Comparison of ENCODE assay signal across 22 mouse cellular contexts in genomic region chr4:31462456-31462855, GRCm38 (mm10).
DNase-seq lines count a peak whose midpoint lies in the region; ATAC-seq and TF ChIP-seq lines count a peak whose summit lies in the region.
"Had no signal": no experiment of that assay in that cellular context is flagged by ENCODE, and none has a peak within 500 bp of the region (broad histone marks: within the 10 kb centered on the region; RNA-seq: fewer than 3 reads in every experiment).

No protein-coding gene starts in this region.

- TF ChIP-seq CTCF in hindbrain, postnatal 0 days (IDR thresholded peaks at IDR 0.05; ENCODE audit: low read depth), result no peak
- TF ChIP-seq CTCF in midbrain, postnatal 0 days (IDR thresholded peaks at IDR 0.05), result no peak
- no peak for TF ChIP-seq CTCF in brain, embryonic 14.5 days (IDR thresholded peaks at IDR 0.05; ENCODE audit: borderline replicate concordance, extremely low read depth, insufficient read depth, insufficient read length)

- H3K4me3 ChIP-seq in forebrain, embryonic 15.5 days, result no peak overlapping the region
- no peak overlapping the region for H3K4me3 ChIP-seq in forebrain, embryonic 11.5 days (ENCODE audit: low read depth, low read length)
- no peak overlapping the region for H3K4me3 ChIP-seq in hindbrain, postnatal 0 days (ENCODE audit: low read length)
- H3K4me3 ChIP-seq in hindbrain, embryonic 13.5 days, result no peak overlapping the region
- H3K4me3 ChIP-seq in midbrain, embryonic 15.5 days, result no peak overlapping the region
- H3K4me3 ChIP-seq in midbrain, postnatal 0 days (ENCODE audit: low read depth, low read length), result no peak overlapping the region
- H3K4me3 ChIP-seq: embryonic facial prominence, embryonic 15.5 days; erythroblast, embryonic 14.5 days; heart, embryonic 10.5 days; hindbrain, embryonic 12.5 days; intestine, embryonic 15.5 days had no signal

- 0 out of 2 replicates have a peak overlapping the region, but pooled peaks have one; percentile 31 for H3K27ac ChIP-seq in forebrain, embryonic 15.5 days (replicated peaks)
- no peak overlapping the region for H3K27ac ChIP-seq in forebrain, embryonic 11.5 days (ENCODE audit: low read depth, low read length)
- H3K27ac ChIP-seq in hindbrain, postnatal 0 days, result no peak overlapping the region
- no peak overlapping the region for H3K27ac ChIP-seq in hindbrain, embryonic 13.5 days
- H3K27ac ChIP-seq in midbrain, embryonic 15.5 days, result 0 out of 2 replicates have a peak overlapping the region, but pooled peaks have one; percentile 15
- no peak overlapping the region for H3K27ac ChIP-seq in midbrain, postnatal 0 days (ENCODE audit: low read depth, low read length)
- H3K27ac ChIP-seq: embryonic facial prominence, embryonic 15.5 days; heart, embryonic 10.5 days; hindbrain, embryonic 12.5 days; intestine, embryonic 15.5 days had no signal

- TF ChIP-seq POLR2A in brain, embryonic 14.5 days (IDR thresholded peaks at IDR 0.05; ENCODE audit: borderline replicate concordance, extremely low read depth, insufficient read depth, insufficient read length, poor library complexity, severe bottlenecking), result no peak

- DNase-seq in forebrain, embryonic 11.5 days (ENCODE audit: low spot score), result no peak
- peak; percentile 12 for DNase-seq in hindbrain, postnatal 0 days (ENCODE audit: low spot score)
- DNase-seq in midbrain, postnatal 0 days (ENCODE audit: low spot score), result no peak
- DNase-seq in brain, embryonic 14.5 days (ENCODE audit: low read depth), result peak; percentile 56
- DNase-seq in layer of hippocampus, adult 11-12 months (ENCODE audit: low spot score), result no peak
- DNase-seq: adrenal gland, adult 2 months; adrenal gland, postnatal 25 days; cerebellum, adult 11-12 months; cerebellum, adult 9-11 months; embryo, embryonic 11 days; gastrocnemius, postnatal 10 days; heart, adult 18-20 months; heart, postnatal 10 days; heart, postnatal 4 days had no signal

- no peaks in the 10 kb centered on the region for H3K9me3 ChIP-seq in forebrain, embryonic 15.5 days
- no peaks in the 10 kb centered on the region for H3K9me3 ChIP-seq in forebrain, embryonic 11.5 days (ENCODE audit: control insufficient read depth, low read length)
- no peaks in the 10 kb centered on the region for H3K9me3 ChIP-seq in hindbrain, postnatal 0 days (ENCODE audit: low read length)
- H3K9me3 ChIP-seq in hindbrain, embryonic 13.5 days, result no peaks in the 10 kb centered on the region
- no peaks in the 10 kb centered on the region for H3K9me3 ChIP-seq in midbrain, embryonic 15.5 days
- H3K9me3 ChIP-seq in midbrain, postnatal 0 days (ENCODE audit: low read length), result no peaks in the 10 kb centered on the region
- H3K9me3 ChIP-seq: embryonic facial prominence, embryonic 15.5 days; heart, embryonic 10.5 days; hindbrain, embryonic 12.5 days; intestine, embryonic 15.5 days had no signal

- ATAC-seq in forebrain, embryonic 15.5 days (replicated peaks), result 0 out of 2 replicates have a peak, but pooled peaks have one; percentile 61
- no peak for ATAC-seq in forebrain, embryonic 11.5 days (replicated peaks; ENCODE audit: low FRiP score)
- ATAC-seq in hindbrain, postnatal 0 days, result no peak
- ATAC-seq in hindbrain, embryonic 13.5 days (ENCODE audit: low FRiP score), result no peak
- no peak for ATAC-seq in midbrain, embryonic 15.5 days (replicated peaks)
- ATAC-seq in midbrain, postnatal 0 days (ENCODE audit: low FRiP score), result no peak
- ATAC-seq: intestine, embryonic 15.5 days had no signal

- H3K9ac ChIP-seq in forebrain, embryonic 15.5 days (replicated peaks), result no peak overlapping the region
- no peak overlapping the region for H3K9ac ChIP-seq in forebrain, embryonic 11.5 days (ENCODE audit: low read length)
- no peak overlapping the region for H3K9ac ChIP-seq in hindbrain, postnatal 0 days (replicated peaks; ENCODE audit: low read length)
- H3K9ac ChIP-seq in hindbrain, embryonic 13.5 days, result no peak overlapping the region
- no peak overlapping the region for H3K9ac ChIP-seq in midbrain, embryonic 15.5 days
- no peak overlapping the region for H3K9ac ChIP-seq in midbrain, postnatal 0 days (replicated peaks; ENCODE audit: low read length, poor library complexity, severe bottlenecking)
- H3K9ac ChIP-seq: embryonic facial prominence, embryonic 15.5 days; hindbrain, embryonic 12.5 days; intestine, embryonic 15.5 days had no signal

- H3K27me3 ChIP-seq in forebrain, embryonic 15.5 days, result no peaks in the 10 kb centered on the region
- no peaks in the 10 kb centered on the region for H3K27me3 ChIP-seq in forebrain, embryonic 11.5 days (ENCODE audit: control insufficient read depth, insufficient read depth, low read length)
- no peaks in the 10 kb centered on the region for H3K27me3 ChIP-seq in hindbrain, postnatal 0 days (ENCODE audit: insufficient read depth, low read length)
- H3K27me3 ChIP-seq in hindbrain, embryonic 13.5 days, result no peaks in the 10 kb centered on the region
- H3K27me3 ChIP-seq in midbrain, embryonic 15.5 days (replicated peaks), result no peaks in the 10 kb centered on the region
- H3K27me3 ChIP-seq in midbrain, postnatal 0 days (ENCODE audit: insufficient read depth, low read length), result no peaks in the 10 kb centered on the region
- H3K27me3 ChIP-seq: embryonic facial prominence, embryonic 15.5 days; hindbrain, embryonic 12.5 days; intestine, embryonic 15.5 days had no signal

- no peak overlapping the region for H3K4me2 ChIP-seq in forebrain, embryonic 15.5 days (replicated peaks)
- H3K4me2 ChIP-seq in forebrain, embryonic 11.5 days (ENCODE audit: low read depth, low read length, severe bottlenecking), result no peak overlapping the region
- no peak overlapping the region for H3K4me2 ChIP-seq in hindbrain, postnatal 0 days (ENCODE audit: low read depth, low read length)
- H3K4me2 ChIP-seq in hindbrain, embryonic 13.5 days, result no peak overlapping the region
- no peak overlapping the region for H3K4me2 ChIP-seq in midbrain, embryonic 15.5 days
- no peak overlapping the region for H3K4me2 ChIP-seq in midbrain, postnatal 0 days (ENCODE audit: low read depth, low read length, poor library complexity, severe bottlenecking)
- H3K4me2 ChIP-seq: embryonic facial prominence, embryonic 15.5 days; hindbrain, embryonic 12.5 days; intestine, embryonic 15.5 days had no signal

- H3K36me3 ChIP-seq in forebrain, embryonic 15.5 days, result no peaks in the 10 kb centered on the region
- no peaks in the 10 kb centered on the region for H3K36me3 ChIP-seq in forebrain, embryonic 11.5 days (ENCODE audit: control insufficient read depth, insufficient read depth, low read length)
- H3K36me3 ChIP-seq in hindbrain, postnatal 0 days (ENCODE audit: insufficient read depth, low read length), result no peaks in the 10 kb centered on the region
- H3K36me3 ChIP-seq in hindbrain, embryonic 13.5 days, result no peaks in the 10 kb centered on the region
- H3K36me3 ChIP-seq in midbrain, embryonic 15.5 days (replicated peaks), result no peaks in the 10 kb centered on the region
- no peaks in the 10 kb centered on the region for H3K36me3 ChIP-seq in midbrain, postnatal 0 days (ENCODE audit: insufficient read depth, low read length)
- H3K36me3 ChIP-seq: embryonic facial prominence, embryonic 15.5 days; heart, embryonic 10.5 days; hindbrain, embryonic 12.5 days; intestine, embryonic 15.5 days had no signal

- peaks cover 8% of the 10 kb centered on the region for H3K4me1 ChIP-seq in forebrain, embryonic 15.5 days
- no peaks in the 10 kb centered on the region for H3K4me1 ChIP-seq in forebrain, embryonic 11.5 days (replicated peaks; ENCODE audit: control insufficient read depth, insufficient read depth, low read length)
- H3K4me1 ChIP-seq in hindbrain, postnatal 0 days (ENCODE audit: insufficient read depth, low read length), result no peaks in the 10 kb centered on the region
- peaks cover 5% of the 10 kb centered on the region for H3K4me1 ChIP-seq in hindbrain, embryonic 13.5 days (replicated peaks)
- 0 out of 2 replicates have a peak, but pooled peaks cover 2% of the 10 kb centered on the region for H3K4me1 ChIP-seq in midbrain, embryonic 15.5 days
- H3K4me1 ChIP-seq in midbrain, postnatal 0 days (ENCODE audit: insufficient read depth, low read length), result no peaks in the 10 kb centered on the region
- H3K4me1 ChIP-seq: embryonic facial prominence, embryonic 15.5 days; heart, embryonic 10.5 days; hindbrain, embryonic 12.5 days; intestine, embryonic 15.5 days had no signal

- 54% methylated on average over 4 of the region's 4 CpGs for WGBS in forebrain, embryonic 15.5 days
- 83% methylated on average over 4 of the region's 4 CpGs for WGBS in forebrain, embryonic 11.5 days
- WGBS in hindbrain, postnatal 0 days, result 61% methylated on average over 4 of the region's 4 CpGs
- WGBS in hindbrain, embryonic 13.5 days, result 81% methylated on average over 4 of the region's 4 CpGs
- 66% methylated on average over 4 of the region's 4 CpGs for WGBS in midbrain, embryonic 15.5 days
- WGBS in midbrain, postnatal 0 days, result 68% methylated on average over 4 of the region's 4 CpGs

Comparison
In these comparisons a context has a peak if more than half of its experiments do, and no peak if none do; other contexts are left out.
1. H3K27ac ChIP-seq: peak in forebrain, embryonic 15.5 days (single experiment) and midbrain, embryonic 15.5 days (single experiment); none in forebrain, embryonic 11.5 days (single experiment), hindbrain, postnatal 0 days (single experiment), hindbrain, embryonic 13.5 days (single experiment) and midbrain, postnatal 0 days (single experiment).
2. DNase-seq: peak in hindbrain, postnatal 0 days (single experiment) and brain, embryonic 14.5 days (single experiment); none in forebrain, embryonic 11.5 days (single experiment), midbrain, postnatal 0 days (single experiment) and layer of hippocampus, adult 11-12 months (single experiment).